Mouse (Mus musculus) heart, postnatal 0 days (tissue): ENCODE data around the gene Megf11.

ENCODE experiments used
- CTCF ChIP-seq: IDR thresholded peaks from 2 replicates; pipeline ENCODE4 v1.5.1; 2016; ENCODE audit warnings: antibody characterized with exemption, control low read depth, low read depth
- EP300 ChIP-seq: IDR thresholded peaks from 2 replicates; pipeline ENCODE4 v1.6.1; 2016; ENCODE audit warnings: antibody characterized with exemption, low read depth

DNA sequence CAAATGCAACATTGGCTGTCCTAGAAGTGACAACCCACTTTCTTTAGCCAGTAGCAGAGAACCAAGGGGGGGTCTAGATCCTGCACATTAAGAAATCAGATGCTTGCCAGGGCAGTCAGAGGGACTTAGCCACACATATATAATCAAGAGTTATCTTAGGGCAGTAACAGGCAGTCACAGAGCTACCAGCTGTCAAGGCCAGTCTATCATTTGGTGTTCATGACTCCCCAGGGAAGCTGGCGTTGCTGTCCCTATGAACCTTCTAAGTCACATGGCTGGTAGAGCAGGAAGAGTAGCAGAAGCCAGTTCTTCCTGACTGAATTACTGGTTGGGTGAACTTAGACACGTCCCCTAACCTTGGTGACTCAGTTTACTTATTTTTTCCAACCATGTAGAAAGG, 307.7 kb downstream of the Megf11 start:
- TF ChIP-seq CTCF, result no peak
- TF ChIP-seq EP300, result no peak
